Mouse (Mus musculus) mouse trophoblast stem cell (cell line): ENCODE measurements around the gene Eno4.

ENCODE experiments used
- in situ Hi-C, 2 experiments: fragments of 300-500 bp; cut with MseI, MboI; formaldehyde crosslinking; loops; 2 replicates in 1 of 2; 3 replicates in 1 of 2; pipeline ENCODE4 v1.15.1; 2025

Gene Eno4

DNA sequence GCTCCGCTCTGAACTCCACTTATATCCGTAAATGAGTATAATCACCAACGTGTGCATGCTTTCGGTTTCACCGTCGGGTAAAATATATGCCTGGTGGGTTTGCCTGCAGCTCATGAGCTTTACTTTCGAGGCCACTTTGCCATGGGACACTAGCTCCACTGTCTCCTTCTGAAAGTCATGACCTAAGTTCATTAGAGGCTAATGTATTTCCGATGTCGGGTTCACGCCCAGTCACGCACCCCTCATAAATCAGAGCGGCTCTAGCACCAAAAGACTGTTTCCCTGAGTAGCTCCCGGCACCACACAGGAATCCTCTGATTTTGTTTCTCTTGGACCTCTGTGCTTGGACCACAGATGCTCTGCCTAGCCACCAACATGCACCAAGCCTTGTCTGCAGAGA lies 27.6 kb downstream of the Eno4 start:
- in situ Hi-C loops = no loop called here

DNA sequence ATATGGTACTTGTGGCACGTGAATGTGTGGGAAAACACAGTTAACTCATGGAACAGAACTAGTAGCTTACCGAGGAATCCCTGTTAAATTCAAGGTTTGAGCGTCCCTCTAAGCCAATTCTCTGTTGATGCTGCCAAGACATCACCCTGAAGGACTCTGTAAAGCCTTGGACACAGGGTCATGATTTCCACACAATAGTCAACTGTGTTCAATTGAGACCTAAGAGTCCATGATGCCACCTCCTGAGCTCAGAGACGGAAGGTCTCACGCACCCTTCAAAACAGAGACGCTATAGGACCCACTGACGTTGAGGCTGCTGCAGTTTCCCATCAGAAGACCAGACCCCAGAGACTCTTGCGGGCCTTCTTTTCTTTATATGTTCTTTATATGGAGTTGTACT lies 30.9 kb downstream of the Eno4 start:
- in situ Hi-C loops = no loop called here

DNA sequence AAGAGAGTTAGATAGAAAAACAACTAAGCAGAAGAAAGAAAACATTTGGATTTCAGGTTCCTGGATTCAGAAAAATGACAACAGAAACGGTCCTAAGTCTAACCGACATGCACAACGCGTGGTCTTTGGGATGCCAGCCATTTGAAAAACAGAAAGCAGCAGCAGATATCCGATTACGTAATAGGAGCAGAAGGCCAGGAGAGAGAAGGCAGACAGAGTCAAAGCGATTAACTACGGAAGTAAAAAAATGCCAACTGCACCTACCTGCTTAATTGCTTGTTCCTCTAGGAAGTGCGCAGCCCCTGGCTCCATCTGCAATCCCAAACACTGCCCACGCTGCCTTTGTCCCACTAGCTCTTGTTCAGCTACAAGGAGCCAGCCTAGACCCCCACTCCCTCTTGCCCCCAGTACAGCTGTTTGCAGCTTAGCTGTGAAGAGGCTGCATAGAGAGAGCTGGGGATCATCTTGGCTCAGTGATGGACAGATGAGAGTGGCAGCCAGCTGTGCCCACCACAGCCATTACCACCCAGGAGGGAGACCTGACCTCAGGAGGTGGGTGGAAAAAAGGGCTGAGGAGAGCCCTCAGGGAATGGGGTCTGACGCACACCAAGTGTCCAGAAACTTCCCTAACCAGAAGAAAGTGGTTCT lies 32.1 kb downstream of the Eno4 start:
- in situ Hi-C loops = no loop called here

DNA sequence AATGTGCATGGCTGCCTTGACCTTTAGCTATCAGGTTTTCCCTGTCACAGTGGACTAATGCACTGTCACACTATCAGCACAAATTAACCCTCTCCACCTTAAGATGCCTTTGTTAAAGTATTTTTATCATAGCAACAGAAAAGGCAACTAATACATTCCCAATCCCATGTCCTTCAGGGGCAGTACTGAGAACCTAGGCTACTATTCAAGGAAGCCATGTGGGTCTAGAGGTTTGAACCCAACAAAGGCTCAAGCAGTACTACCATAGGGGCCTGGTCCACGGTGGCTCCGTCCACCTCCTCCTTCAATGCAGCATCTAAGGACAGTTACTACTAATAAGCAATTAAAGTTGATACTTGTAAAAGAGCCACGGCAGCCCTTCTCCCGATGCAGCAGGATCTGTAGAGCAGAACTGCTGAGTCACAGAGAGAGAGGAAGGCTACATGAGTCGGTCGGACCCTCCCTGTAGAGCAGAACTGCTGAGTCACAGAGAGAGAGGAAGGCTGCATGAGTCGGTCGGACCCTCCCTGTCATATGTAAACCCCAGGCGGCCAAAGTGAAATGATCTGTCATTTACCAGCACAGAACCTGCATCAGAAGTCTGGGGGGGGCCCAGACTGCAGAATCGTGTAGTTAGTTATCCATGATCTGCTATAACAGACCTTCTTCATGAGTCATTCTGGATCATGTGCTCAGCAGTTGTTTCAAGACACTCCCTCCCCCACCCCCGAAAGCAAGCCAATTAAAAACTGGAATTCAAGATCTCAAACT lies 35.4 kb downstream of the Eno4 start:
- in situ Hi-C loops = no loop called here

DNA sequence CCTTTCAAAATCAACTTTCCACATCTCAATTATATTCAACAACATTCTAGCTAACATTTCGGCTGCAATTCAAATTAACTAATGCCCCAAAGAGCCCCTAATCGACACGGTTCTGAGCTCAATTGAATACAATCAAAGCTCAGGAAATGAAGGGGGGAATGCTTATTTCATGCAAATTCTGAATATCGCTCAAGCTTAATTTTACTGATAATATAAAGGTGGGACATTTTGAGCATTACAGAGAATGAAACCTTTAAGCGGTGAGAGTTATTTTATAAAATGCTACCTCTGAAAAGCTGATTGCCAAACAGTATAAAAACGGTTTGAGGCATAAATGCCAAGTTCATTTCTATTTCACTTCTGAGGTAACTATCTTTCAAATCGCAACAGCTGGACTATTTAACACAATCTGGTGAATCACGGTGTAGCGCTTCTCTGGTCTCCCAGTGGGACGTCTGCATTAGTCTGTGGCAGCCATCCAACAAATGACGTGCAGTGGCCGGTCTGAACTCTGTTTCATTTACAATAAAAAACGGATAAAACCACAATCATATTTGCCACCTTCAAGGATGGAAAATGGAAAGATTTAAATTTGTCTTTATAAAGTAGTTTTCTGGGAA lies 36.3 kb downstream of the Eno4 start:
- in situ Hi-C loops = no loop called here

DNA sequence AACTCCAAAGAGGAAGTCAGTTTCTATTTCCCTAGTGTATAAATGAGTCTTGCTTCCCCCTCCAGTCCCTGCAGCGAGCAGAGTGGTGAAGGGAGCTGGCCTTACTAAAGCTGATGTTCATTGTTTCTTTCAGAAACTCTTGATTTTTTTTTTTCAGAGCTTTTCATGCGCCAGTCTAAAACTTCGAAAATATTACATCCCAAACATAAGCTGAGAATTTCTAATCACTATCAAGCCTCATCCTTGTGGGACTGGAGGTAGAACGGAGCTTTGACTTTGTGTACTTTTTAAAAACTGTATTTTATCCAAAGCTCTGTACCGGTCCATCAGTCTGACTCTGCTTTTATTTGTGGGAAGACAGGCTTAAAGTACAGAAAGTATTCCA lies 36.8 kb downstream of the Eno4 start:
- in situ Hi-C loops = no loop called here

DNA sequence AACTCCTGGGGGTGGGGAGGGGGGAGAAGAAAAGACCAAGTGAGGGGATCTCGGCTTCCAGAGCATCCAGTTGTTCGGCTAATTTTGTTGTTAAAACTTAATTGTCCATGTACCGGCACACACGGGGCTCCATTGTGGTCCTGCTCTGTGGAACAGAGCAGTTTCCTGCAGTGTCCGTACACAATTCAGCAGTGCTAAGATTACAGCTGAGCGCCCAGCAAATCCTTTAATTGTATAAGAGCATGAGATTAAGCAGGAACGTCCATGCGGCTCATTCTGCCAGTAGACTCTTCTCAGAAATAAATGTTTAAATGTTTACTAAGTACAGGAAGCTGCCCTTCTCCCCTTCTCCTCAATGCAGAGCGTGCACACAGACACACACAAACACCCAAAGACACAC lies 38.3 kb downstream of the Eno4 start:
- in situ Hi-C loops = no loop called here

DNA sequence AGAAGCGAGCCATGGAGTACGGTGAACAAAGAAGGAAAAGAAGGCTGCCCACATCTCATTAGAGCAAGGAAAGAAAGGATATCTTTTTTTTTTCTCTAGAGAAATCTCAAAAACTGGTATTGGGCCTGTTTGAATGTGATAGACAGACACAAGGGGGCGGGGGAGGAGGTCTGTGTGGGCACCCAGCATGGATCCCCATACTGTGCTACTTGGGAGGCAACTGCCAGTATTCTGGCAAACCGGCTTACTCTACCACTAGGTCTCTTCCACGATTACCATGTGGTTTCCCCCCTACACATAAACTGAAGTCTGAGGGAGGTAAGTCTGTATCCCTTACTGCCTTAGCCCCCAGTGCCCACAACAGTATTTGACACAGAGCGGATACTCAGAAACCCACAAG lies 59.6 kb downstream of the Eno4 start:
- in situ Hi-C loops = no loop called here

DNA sequence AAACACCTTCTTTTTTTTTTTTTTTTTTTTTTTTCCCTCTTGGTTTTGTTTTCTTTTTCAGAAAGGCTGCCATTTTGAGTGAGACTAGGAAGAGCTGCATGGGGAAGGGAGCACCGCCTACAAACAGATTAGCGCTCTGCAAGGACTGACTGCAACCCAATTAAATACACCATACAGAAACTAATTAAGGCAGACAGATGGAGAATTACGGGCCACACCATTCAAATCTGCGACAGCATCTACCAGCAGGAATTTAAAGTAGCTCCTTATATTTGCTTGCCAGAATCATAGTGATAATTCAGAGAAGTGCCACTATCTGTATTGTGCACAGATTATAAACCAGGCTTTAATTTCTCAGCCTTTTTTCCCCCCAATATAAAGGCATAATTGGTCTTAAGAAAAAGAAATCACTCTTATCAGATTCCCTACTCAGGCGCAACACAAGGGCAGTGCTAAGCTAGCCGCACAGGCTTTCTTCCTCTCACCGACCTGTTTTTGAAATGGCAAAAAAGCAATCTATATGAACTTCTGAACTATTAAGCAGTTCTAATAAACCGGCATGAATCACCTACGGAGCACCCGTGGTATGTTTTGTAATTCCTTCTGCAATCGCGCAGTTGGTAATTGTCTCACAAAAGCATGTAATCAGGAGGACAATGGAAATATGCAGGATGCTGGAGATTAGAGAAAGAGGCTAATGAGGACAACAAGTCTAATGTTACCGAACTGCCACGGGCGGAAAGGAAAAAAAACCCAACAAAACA lies 63.5 kb downstream of the Eno4 start:
- in situ Hi-C loops = no loop called here

DNA sequence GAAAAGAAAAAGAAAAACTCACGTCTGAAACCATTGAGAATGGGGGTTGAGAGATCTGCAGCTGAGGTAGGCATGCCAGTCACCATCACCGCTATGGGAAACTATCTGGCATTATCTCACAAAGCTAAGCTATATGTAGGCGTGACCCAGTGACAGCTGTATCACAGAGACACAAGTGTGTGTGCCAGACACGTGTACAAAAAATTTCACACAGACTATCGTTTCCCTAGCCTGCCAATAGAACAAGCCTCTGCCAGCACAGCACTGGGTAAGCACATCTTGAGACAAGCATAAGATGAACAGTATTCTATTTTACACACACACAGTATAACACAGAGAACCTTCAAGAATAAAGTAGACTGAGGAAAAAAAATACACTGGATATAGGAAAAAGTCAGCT lies 67.6 kb downstream of the Eno4 start:
- in situ Hi-C loops = no loop called here
